Mouse (Mus musculus) limb, embryonic 15.5 days (tissue): ENCODE results near the gene Lamtor1. TPM values are rescaled to one million over a fixed set of nuclear protein-coding genes. Genes with fewer than 3 reads are reported as not detected.
"Not testable (repeated sequence)": the region's sequence is repeated elsewhere in the genome, so short reads cannot be mapped to it uniquely, and the experiment has no call there.

Experiments used
- ATAC-seq: fragments of 200-750 bp; cut with Nextera tagmentation; 2 replicates; pipeline ENCODE4 v1.8.0; 2017; ENCODE audit warnings: low read depth, moderate TSS enrichment; ENCODE audit not compliant: insufficient number of reproducible peaks, low FRiP score, low TSS enrichment
- H3K27ac ChIP-seq: fragments of 300-500 bp; sonication (generic); 2 replicates; pipeline ENCODE4 v1.5.1; 2015; ENCODE audit warnings: moderate library complexity, mild to moderate bottlenecking, inconsistent platforms
- H3K27me3 ChIP-seq: fragments of 300-500 bp; sonication (generic); 2 replicates; pipeline ENCODE4 v1.6.1; 2015; ENCODE audit warnings: inconsistent platforms
- H3K36me3 ChIP-seq: fragments of 300-500 bp; sonication (generic); 2 replicates; pipeline ENCODE4 v1.6.1; 2015; ENCODE audit warnings: inconsistent platforms
- H3K4me1 ChIP-seq: fragments of 300-500 bp; sonication (generic); 2 replicates; pipeline ENCODE4 v1.6.1; 2015; ENCODE audit warnings: inconsistent platforms
- H3K4me2 ChIP-seq: fragments of 300-500 bp; sonication (generic); 2 replicates; pipeline ENCODE4 v1.6.1; 2015; ENCODE audit warnings: mild to moderate bottlenecking, inconsistent platforms
- H3K4me3 ChIP-seq: fragments of 300-500 bp; sonication (generic); 2 replicates; pipeline ENCODE4 v1.5.1; 2015; ENCODE audit warnings: mild to moderate bottlenecking, inconsistent platforms
- H3K9ac ChIP-seq: fragments of 300-500 bp; sonication (generic); 2 replicates; pipeline ENCODE4 v1.6.1; 2015; ENCODE audit warnings: inconsistent platforms
- H3K9me3 ChIP-seq: fragments of 300-500 bp; sonication (generic); 2 replicates; pipeline ENCODE4 v1.6.1; 2016; ENCODE audit warnings: inconsistent platforms
- WGBS: fragments of 180-500 bp; shearing (Covaris S2); methylation state at CpG from one replicate; pipeline ENCODE4 v1.1.7; 2015; 5-methylcytosine and 5-hydroxymethylcytosine counted together
- polyA plus RNA-seq: library from polyadenylated mRNA; unstranded; fragments of >200 nt; fragmentation: Nextera tagmentation; extraction: Ambion mirVana; gene quantifications from 2 replicates; pipeline ENCODE4 v1.2.1, GENCODE M21; 2015

Lamtor1 gene
- polyA plus RNA-seq, 1 experiment from 2014 or later, result 166 TPM

- no peak overlapping the region for H3K4me3 ChIP-seq
Measured at GRCm38 (mm10) chr7:101935957-101936356, 30.3 kb downstream of the Lamtor1 start.

GRCm38 (mm10) chr7:101936996-101937395, 31.3 kb downstream of the Lamtor1 start:
- Histone ChIP-seq H3K36me3 (no peaks in the 10 kb centered on the region), H3K4me2 (no peak overlapping the region), H3K4me3 (no peak overlapping the region), H3K4me1 (peaks cover 9% of the 10 kb centered on the region; the same call in 1 of the 2 replicates), H3K9me3 (no peaks in the 10 kb centered on the region), H3K9ac (no peak overlapping the region), H3K27me3 (no peaks in the 10 kb centered on the region), H3K27ac (no peak overlapping the region)
- 99% methylated on average over 4 of the region's 4 CpGs for WGBS
- no peak for ATAC-seq

More at GRCm38 (mm10) chr7:101935957-101936356, 30.3 kb downstream of the Lamtor1 start:
- WGBS, result 93% methylated on average over 4 of the region's 4 CpGs
- ATAC-seq, result no peak
- H3K27ac ChIP-seq, result no peak overlapping the region
- H3K4me1 ChIP-seq, result peaks cover 9% of the 10 kb centered on the region; the same call in 1 of the 2 replicates
- no peaks in the 10 kb centered on the region for H3K27me3 ChIP-seq
- no peak overlapping the region for H3K9ac ChIP-seq
- H3K36me3 ChIP-seq, result no peaks in the 10 kb centered on the region
- H3K9me3 ChIP-seq, result no peaks in the 10 kb centered on the region
- H3K4me2 ChIP-seq, result no peak overlapping the region

- WGBS, result 93% methylated on average over 4 of the region's 4 CpGs
- no peak for ATAC-seq
- H3K9ac ChIP-seq, result no peak overlapping the region
- no peaks in the 10 kb centered on the region for H3K36me3 ChIP-seq
- H3K27me3 ChIP-seq, result no peaks in the 10 kb centered on the region
- H3K27ac ChIP-seq, result no peak overlapping the region
- no peaks in the 10 kb centered on the region for H3K9me3 ChIP-seq
- no peak overlapping the region for H3K4me2 ChIP-seq
- peaks cover 7% of the 10 kb centered on the region; the same call in 1 of the 2 replicates for H3K4me1 ChIP-seq
- no peak overlapping the region for H3K4me3 ChIP-seq
Measured at GRCm38 (mm10) chr7:101937569-101937968, 31.9 kb downstream of the Lamtor1 start.

- 77% methylated on average over 2 of the region's 2 CpGs for WGBS
- no peak overlapping the region for H3K9ac ChIP-seq
- H3K4me3 ChIP-seq, result no peak overlapping the region
- no peak overlapping the region for H3K4me2 ChIP-seq
- H3K36me3 ChIP-seq, result no peaks in the 10 kb centered on the region
- no peak overlapping the region for H3K27ac ChIP-seq
- no peak for ATAC-seq
- no peaks in the 10 kb centered on the region for H3K27me3 ChIP-seq
- H3K9me3 ChIP-seq, result no peaks in the 10 kb centered on the region
- peaks cover 4% of the 10 kb centered on the region; the same call in 1 of the 2 replicates for H3K4me1 ChIP-seq
Measured at GRCm38 (mm10) chr7:101938348-101938747, 32.6 kb downstream of the Lamtor1 start.

GRCm38 (mm10) chr7:101939758-101940157, 34.1 kb downstream of the Lamtor1 start:
- no peak for ATAC-seq
- Histone ChIP-seq H3K4me2 (no peak overlapping the region), H3K4me3 (no peak overlapping the region), H3K9me3 (no peaks in the 10 kb centered on the region), H3K4me1 (peaks cover under 1% of the 10 kb centered on the region; the same call in 1 of the 2 replicates), H3K27ac (no peak overlapping the region), H3K27me3 (no peaks in the 10 kb centered on the region), H3K9ac (no peak overlapping the region), H3K36me3 (no peaks in the 10 kb centered on the region)
- 94% methylated on average over 4 of the region's 4 CpGs for WGBS

GRCm38 (mm10) chr7:101949008-101949407, 43.3 kb downstream of the Lamtor1 start:
- 88% methylated on average over 5 of the region's 5 CpGs for WGBS
- H3K4me3 ChIP-seq, result not testable (repeated sequence)

GRCm38 (mm10) chr7:101951648-101952047, 45.9 kb downstream of the Lamtor1 start:
- 89% methylated on average over 1 of the region's 1 CpGs for WGBS
- no peaks in the 10 kb centered on the region for H3K27me3 ChIP-seq
- no peaks in the 10 kb centered on the region for H3K36me3 ChIP-seq
- no peaks in the 10 kb centered on the region for H3K9me3 ChIP-seq
- H3K4me3 ChIP-seq, result no peak overlapping the region
- H3K9ac ChIP-seq, result no peak overlapping the region
- 0 out of 2 replicates have a peak, but pooled peaks cover 2% of the 10 kb centered on the region for H3K4me1 ChIP-seq
- H3K4me2 ChIP-seq, result no peak overlapping the region
- no peak for ATAC-seq
- H3K27ac ChIP-seq, result no peak overlapping the region

More at GRCm38 (mm10) chr7:101949008-101949407, 43.3 kb downstream of the Lamtor1 start:
- not testable (repeated sequence) for H3K36me3 ChIP-seq, H3K27ac ChIP-seq, H3K9ac ChIP-seq, H3K27me3 ChIP-seq, H3K4me2 ChIP-seq, H3K9me3 ChIP-seq, H3K4me1 ChIP-seq, ATAC-seq

GRCm38 (mm10) chr7:101952098-101952497, 46.4 kb downstream of the Lamtor1 start:
- Histone ChIP-seq H3K27me3 (no peaks in the 10 kb centered on the region), H3K4me1 (0 out of 2 replicates have a peak, but pooled peaks cover 2% of the 10 kb centered on the region), H3K36me3 (no peaks in the 10 kb centered on the region), H3K27ac (no peak overlapping the region), H3K9me3 (no peaks in the 10 kb centered on the region), H3K4me2 (no peak overlapping the region), H3K4me3 (no peak overlapping the region), H3K9ac (no peak overlapping the region)
- WGBS, result 17% methylated on average over 2 of the region's 2 CpGs
- no peak for ATAC-seq

GRCm38 (mm10) chr7:101954163-101954562, 48.5 kb downstream of the Lamtor1 start:
- Histone ChIP-seq H3K9ac (no peak overlapping the region), H3K36me3 (no peaks in the 10 kb centered on the region), H3K4me3 (no peak overlapping the region), H3K27ac (no peak overlapping the region), H3K27me3 (no peaks in the 10 kb centered on the region), H3K4me2 (no peak overlapping the region), H3K9me3 (no peaks in the 10 kb centered on the region), H3K4me1 (0 out of 2 replicates have a peak, but pooled peaks cover 2% of the 10 kb centered on the region)
- ATAC-seq, result no peak
- 83% methylated on average over 2 of the region's 2 CpGs for WGBS

- H3K36me3 ChIP-seq, result no peaks in the 10 kb centered on the region
- no peak overlapping the region for H3K4me3 ChIP-seq
- H3K27ac ChIP-seq, result no peak overlapping the region
- WGBS, result 89% methylated on average over 2 of the region's 2 CpGs
- no peak overlapping the region for H3K4me2 ChIP-seq
- 0 out of 2 replicates have a peak, but pooled peaks cover 2% of the 10 kb centered on the region for H3K4me1 ChIP-seq
- no peak for ATAC-seq
- H3K27me3 ChIP-seq, result no peaks in the 10 kb centered on the region
- no peaks in the 10 kb centered on the region for H3K9me3 ChIP-seq
- H3K9ac ChIP-seq, result no peak overlapping the region
Measured at GRCm38 (mm10) chr7:101955276-101955675, 49.6 kb downstream of the Lamtor1 start.

GRCm38 (mm10) chr7:101955862-101956261, 50.2 kb downstream of the Lamtor1 start:
- H3K9ac ChIP-seq, result no peak overlapping the region
- no peak overlapping the region for H3K27ac ChIP-seq
- H3K4me2 ChIP-seq, result no peak overlapping the region
- 0 out of 2 replicates have a peak, but pooled peaks cover 2% of the 10 kb centered on the region for H3K4me1 ChIP-seq
- 80% methylated on average over 4 of the region's 4 CpGs for WGBS
- no peaks in the 10 kb centered on the region for H3K27me3 ChIP-seq
- H3K9me3 ChIP-seq, result no peaks in the 10 kb centered on the region
- no peaks in the 10 kb centered on the region for H3K36me3 ChIP-seq
- ATAC-seq, result no peak
- no peak overlapping the region for H3K4me3 ChIP-seq

- Histone ChIP-seq H3K4me1 (0 out of 2 replicates have a peak, but pooled peaks cover 2% of the 10 kb centered on the region), H3K9ac (no peak overlapping the region), H3K4me3 (no peak overlapping the region), H3K27ac (no peak overlapping the region), H3K36me3 (no peaks in the 10 kb centered on the region), H3K27me3 (no peaks in the 10 kb centered on the region), H3K4me2 (no peak overlapping the region), H3K9me3 (no peaks in the 10 kb centered on the region)
- no peak for ATAC-seq
- 79% methylated on average over 1 of the region's 1 CpGs for WGBS
Measured at GRCm38 (mm10) chr7:101956481-101956880, 50.8 kb downstream of the Lamtor1 start.

- 89% methylated on average over 5 of the region's 5 CpGs for WGBS
- H3K4me1 ChIP-seq, result no peaks in the 10 kb centered on the region
- H3K9me3 ChIP-seq, result no peaks in the 10 kb centered on the region
- H3K27ac ChIP-seq, result no peak overlapping the region
- H3K4me3 ChIP-seq, result no peak overlapping the region
- no peaks in the 10 kb centered on the region for H3K27me3 ChIP-seq
- no peak overlapping the region for H3K4me2 ChIP-seq
- no peak overlapping the region for H3K9ac ChIP-seq
- H3K36me3 ChIP-seq, result no peaks in the 10 kb centered on the region
- ATAC-seq, result no peak
Measured at GRCm38 (mm10) chr7:101956911-101957310, 51.2 kb downstream of the Lamtor1 start.
